Mouse (Mus musculus): ENCODE measurements at regions not wholly inside any gene's neighbourhood (a gene's known extent, or its start where the extent isn't known, plus 50 kb on each side); places are given as distances from the start of the nearest gene placed in this dataset.

DNA sequence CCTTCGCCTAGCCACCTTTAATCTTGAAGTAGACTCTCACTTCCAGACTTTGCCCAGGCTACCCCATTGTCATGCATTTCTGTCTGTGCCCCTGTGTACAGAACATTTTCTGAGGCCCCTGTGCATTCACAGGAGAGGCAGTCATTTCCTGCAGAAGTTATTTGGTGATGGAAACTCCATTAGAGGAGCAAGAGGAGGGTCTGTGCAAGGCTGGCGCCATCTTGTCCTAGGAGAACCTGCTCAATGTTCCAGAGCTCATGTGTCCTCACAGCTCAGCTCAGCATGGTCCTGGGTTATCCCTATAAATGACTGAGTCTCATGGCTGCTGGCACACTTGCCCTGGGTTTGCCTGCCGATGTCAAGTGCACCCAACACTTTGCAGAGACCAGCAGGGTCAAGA lies 413.1 kb downstream of the Cdh26 start:
- Histone ChIP-seq H3K4me3 (ENCODE audit: low read depth, low read length) (no peak overlapping the region), H3K27me3 (ENCODE audit: insufficient read depth, low read length) (no peaks in the 10 kb centered on the region), H3K9me3 (replicated peaks) (peaks cover 84% of the 10 kb centered on the region), H3K36me3 (replicated peaks) (no peaks in the 10 kb centered on the region), H3K4me1 (ENCODE audit: insufficient read depth, low read depth, low read length) (no peaks in the 10 kb centered on the region)
- DNase-seq (ENCODE audit: low spot score) (no peak), ATAC-seq (ENCODE audit: extremely low read depth, insufficient number of reproducible peaks, low FRiP score, poor library complexity, severe bottlenecking) (no peak)
- TF ChIP-seq GATA2 (IDR thresholded peaks at IDR 0.05; ENCODE audit: borderline replicate concordance, low read depth, low read length), result no peak
- TF ChIP-seq GATA1 (IDR thresholded peaks at IDR 0.05; ENCODE audit: borderline replicate concordance, low read length), result no peak
- TF ChIP-seq TAL1 (conservative IDR thresholded peaks at IDR 0.05; ENCODE audit: low read depth, low read length), result no peak
- TF ChIP-seq CTCF (IDR thresholded peaks at IDR 0.05; ENCODE audit: low read depth, low read length), result no peak
- TF ChIP-seq POLR2AphosphoS5 (IDR thresholded peaks at IDR 0.05; ENCODE audit: insufficient replicate concordance, low read depth, low read length), result no peak

DNA sequence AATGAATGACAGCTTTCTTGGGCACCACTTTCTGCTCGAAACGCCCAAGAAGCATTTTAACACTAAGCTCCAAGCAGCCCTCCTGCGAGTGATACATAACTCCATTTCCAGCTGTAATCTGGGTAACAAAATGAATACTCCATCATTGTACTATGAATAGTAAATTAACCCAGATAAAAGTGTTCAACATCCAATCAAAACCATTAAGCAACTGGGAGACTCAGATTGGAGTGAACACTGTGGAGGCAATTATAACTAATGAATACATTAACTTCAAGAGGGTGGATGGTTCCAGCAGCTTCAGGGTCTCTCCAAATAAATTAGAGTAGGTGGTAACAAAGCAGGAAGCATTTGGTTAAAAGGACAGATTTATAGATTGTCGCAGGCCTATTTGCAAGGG lies 414.2 kb downstream of the Cdh26 start:
- Histone ChIP-seq H3K9me3 (replicated peaks) (peaks cover 79% of the 10 kb centered on the region), H3K4me3 (ENCODE audit: low read depth, low read length) (no peak overlapping the region), H3K27me3 (ENCODE audit: insufficient read depth, low read length) (no peaks in the 10 kb centered on the region), H3K4me1 (ENCODE audit: insufficient read depth, low read depth, low read length) (no peaks in the 10 kb centered on the region), H3K36me3 (replicated peaks) (no peaks in the 10 kb centered on the region)
- DNase-seq (ENCODE audit: low spot score) (no peak), ATAC-seq (ENCODE audit: extremely low read depth, insufficient number of reproducible peaks, low FRiP score, poor library complexity, severe bottlenecking) (no peak)
- TF ChIP-seq GATA2 (IDR thresholded peaks at IDR 0.05; ENCODE audit: borderline replicate concordance, low read depth, low read length) (no peak), CTCF (IDR thresholded peaks at IDR 0.05; ENCODE audit: low read depth, low read length) (no peak), POLR2AphosphoS5 (IDR thresholded peaks at IDR 0.05; ENCODE audit: insufficient replicate concordance, low read depth, low read length) (no peak), TAL1 (conservative IDR thresholded peaks at IDR 0.05; ENCODE audit: low read depth, low read length) (no peak), GATA1 (IDR thresholded peaks at IDR 0.05; ENCODE audit: borderline replicate concordance, low read length) (no peak)

DNA sequence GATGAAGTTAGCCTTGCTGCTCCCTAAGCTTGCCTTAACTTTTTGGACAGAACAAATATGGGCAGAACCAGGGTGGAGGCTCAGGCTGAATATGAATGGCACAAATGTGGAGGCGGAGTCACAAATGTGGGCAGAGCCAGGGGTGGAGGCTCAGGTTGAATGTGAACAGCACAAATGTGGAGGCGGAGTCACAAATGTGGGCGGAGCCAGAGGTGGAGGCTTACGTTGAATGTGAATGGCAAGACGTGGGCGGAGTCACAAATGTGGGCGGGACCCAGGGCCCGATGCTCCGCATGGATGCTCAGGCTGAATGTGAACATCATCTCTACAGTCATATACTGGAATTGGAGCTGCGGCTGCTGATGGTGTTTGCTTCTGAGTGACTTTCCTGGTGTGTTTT lies 420.0 kb downstream of the Cdh26 start:
- DNase-seq (ENCODE audit: low spot score) (no peak), ATAC-seq (ENCODE audit: extremely low read depth, insufficient number of reproducible peaks, low FRiP score, poor library complexity, severe bottlenecking) (no peak)
- peaks cover 68% of the 10 kb centered on the region for H3K9me3 ChIP-seq (replicated peaks)
- H3K27me3 ChIP-seq (ENCODE audit: insufficient read depth, low read length), result no peaks in the 10 kb centered on the region
- H3K36me3 ChIP-seq (replicated peaks), result no peaks in the 10 kb centered on the region
- no peak overlapping the region for H3K4me3 ChIP-seq (ENCODE audit: low read depth, low read length)
- TF ChIP-seq POLR2AphosphoS5 (IDR thresholded peaks at IDR 0.05; ENCODE audit: insufficient replicate concordance, low read depth, low read length) (no peak), GATA2 (IDR thresholded peaks at IDR 0.05; ENCODE audit: borderline replicate concordance, low read depth, low read length) (no peak), TAL1 (conservative IDR thresholded peaks at IDR 0.05; ENCODE audit: low read depth, low read length) (no peak), CTCF (IDR thresholded peaks at IDR 0.05; ENCODE audit: low read depth, low read length) (no peak), GATA1 (IDR thresholded peaks at IDR 0.05; ENCODE audit: borderline replicate concordance, low read length) (no peak)
- H3K4me1 ChIP-seq (ENCODE audit: insufficient read depth, low read depth, low read length), result no peaks in the 10 kb centered on the region

DNA sequence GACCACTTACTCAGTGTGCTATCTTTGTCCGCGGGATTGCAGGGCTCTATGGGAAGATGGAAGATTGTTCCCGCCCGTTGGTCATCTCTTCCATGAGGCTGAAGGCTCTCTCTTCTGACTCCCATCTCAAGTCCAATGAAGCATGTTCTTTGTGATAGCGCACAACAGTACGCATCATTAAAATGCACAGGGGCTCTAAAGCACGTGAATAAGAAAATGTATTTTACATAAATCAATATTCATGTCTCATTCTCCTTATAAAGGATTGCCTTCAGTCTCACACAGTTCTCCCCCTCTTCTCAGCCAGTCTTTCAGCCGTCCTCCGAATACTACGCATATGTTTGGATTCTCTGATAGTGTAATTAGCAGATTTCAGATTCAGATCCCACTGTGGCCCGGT lies 420.4 kb downstream of the Cdh26 start:
- peaks cover 69% of the 10 kb centered on the region for H3K9me3 ChIP-seq (replicated peaks)
- H3K36me3 ChIP-seq (replicated peaks), result no peaks in the 10 kb centered on the region
- no peaks in the 10 kb centered on the region for H3K27me3 ChIP-seq (ENCODE audit: insufficient read depth, low read length)
- no peak overlapping the region for H3K4me3 ChIP-seq (ENCODE audit: low read depth, low read length)
- no peak for TF ChIP-seq POLR2AphosphoS5 (IDR thresholded peaks at IDR 0.05; ENCODE audit: insufficient replicate concordance, low read depth, low read length)
- TF ChIP-seq GATA2 (IDR thresholded peaks at IDR 0.05; ENCODE audit: borderline replicate concordance, low read depth, low read length), result no peak
- no peak for TF ChIP-seq TAL1 (conservative IDR thresholded peaks at IDR 0.05; ENCODE audit: low read depth, low read length)
- TF ChIP-seq GATA1 (IDR thresholded peaks at IDR 0.05; ENCODE audit: borderline replicate concordance, low read length), result no peak
- no peak for TF ChIP-seq CTCF (IDR thresholded peaks at IDR 0.05; ENCODE audit: low read depth, low read length)
- DNase-seq (ENCODE audit: low spot score) (no peak), ATAC-seq (ENCODE audit: extremely low read depth, insufficient number of reproducible peaks, low FRiP score, poor library complexity, severe bottlenecking) (no peak)
- H3K4me1 ChIP-seq (ENCODE audit: insufficient read depth, low read depth, low read length), result no peaks in the 10 kb centered on the region

DNA sequence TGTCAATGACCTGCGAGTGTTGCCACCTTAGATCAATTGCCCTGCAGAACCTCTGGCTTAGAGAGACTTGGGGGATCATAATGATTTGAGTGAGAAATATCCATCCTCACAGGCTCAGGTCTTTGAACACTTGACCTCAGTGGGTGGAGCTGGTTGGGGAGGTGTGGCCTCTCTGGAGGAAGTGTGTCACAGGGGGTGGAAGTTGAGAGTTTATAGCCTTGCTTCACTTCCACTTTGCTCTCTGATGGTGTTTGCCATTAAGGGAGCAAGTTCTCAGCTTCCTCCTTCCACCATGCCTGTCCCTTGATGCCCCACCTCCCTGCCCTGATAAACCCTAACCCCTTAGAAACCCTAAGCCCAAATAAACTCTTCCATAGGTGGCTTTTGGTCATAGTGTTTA lies 423.7 kb downstream of the Cdh26 start:
- ATAC-seq (ENCODE audit: extremely low read depth, insufficient number of reproducible peaks, low FRiP score, poor library complexity, severe bottlenecking), result no peak
- no peaks in the 10 kb centered on the region for H3K36me3 ChIP-seq (replicated peaks)
- H3K4me3 ChIP-seq (ENCODE audit: low read depth, low read length), result no peak overlapping the region
- TF ChIP-seq GATA2 (IDR thresholded peaks at IDR 0.05; ENCODE audit: borderline replicate concordance, low read depth, low read length), result no peak
- no peak for TF ChIP-seq POLR2AphosphoS5 (IDR thresholded peaks at IDR 0.05; ENCODE audit: insufficient replicate concordance, low read depth, low read length)
- no peak for TF ChIP-seq GATA1 (IDR thresholded peaks at IDR 0.05; ENCODE audit: borderline replicate concordance, low read length)
- no peak for TF ChIP-seq CTCF (IDR thresholded peaks at IDR 0.05; ENCODE audit: low read depth, low read length)
- TF ChIP-seq TAL1 (conservative IDR thresholded peaks at IDR 0.05; ENCODE audit: low read depth, low read length), result no peak
- no peaks in the 10 kb centered on the region for H3K4me1 ChIP-seq (ENCODE audit: insufficient read depth, low read depth, low read length)
- peaks cover 76% of the 10 kb centered on the region for H3K9me3 ChIP-seq (replicated peaks)
- no peak for DNase-seq (ENCODE audit: low spot score)
- H3K27me3 ChIP-seq (ENCODE audit: insufficient read depth, low read length), result no peaks in the 10 kb centered on the region

DNA sequence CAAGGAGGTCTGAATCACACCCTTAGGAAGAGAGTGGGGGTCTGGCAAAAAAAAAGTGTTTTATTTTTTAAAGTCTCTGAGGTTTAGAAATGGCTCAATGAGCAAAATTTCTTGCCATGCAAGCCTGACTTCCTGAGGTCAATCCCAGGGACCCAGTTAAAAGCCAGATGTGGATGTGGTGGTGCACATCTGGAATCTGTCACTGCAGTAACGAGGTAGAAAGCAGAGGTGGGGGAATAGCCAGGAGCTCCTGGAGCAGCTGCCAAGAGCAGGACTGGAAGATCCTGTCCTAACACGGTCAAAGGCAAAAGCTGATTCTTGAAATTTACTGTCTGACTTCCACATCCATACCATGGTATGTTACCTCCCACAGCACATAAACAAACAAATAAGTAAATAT lies 424.4 kb downstream of the Cdh26 start:
- Histone ChIP-seq H3K9me3 (replicated peaks) (peaks cover 78% of the 10 kb centered on the region), H3K27me3 (ENCODE audit: insufficient read depth, low read length) (no peaks in the 10 kb centered on the region), H3K36me3 (replicated peaks) (no peaks in the 10 kb centered on the region), H3K4me3 (ENCODE audit: low read depth, low read length) (no peak overlapping the region), H3K4me1 (ENCODE audit: insufficient read depth, low read depth, low read length) (no peaks in the 10 kb centered on the region)
- TF ChIP-seq GATA2 (IDR thresholded peaks at IDR 0.05; ENCODE audit: borderline replicate concordance, low read depth, low read length) (no peak), CTCF (IDR thresholded peaks at IDR 0.05; ENCODE audit: low read depth, low read length) (no peak), GATA1 (IDR thresholded peaks at IDR 0.05; ENCODE audit: borderline replicate concordance, low read length) (no peak), POLR2AphosphoS5 (IDR thresholded peaks at IDR 0.05; ENCODE audit: insufficient replicate concordance, low read depth, low read length) (no peak), TAL1 (conservative IDR thresholded peaks at IDR 0.05; ENCODE audit: low read depth, low read length) (no peak)
- DNase-seq (ENCODE audit: low spot score) (no peak), ATAC-seq (ENCODE audit: extremely low read depth, insufficient number of reproducible peaks, low FRiP score, poor library complexity, severe bottlenecking) (no peak)
